In the genomic region with DNA sequence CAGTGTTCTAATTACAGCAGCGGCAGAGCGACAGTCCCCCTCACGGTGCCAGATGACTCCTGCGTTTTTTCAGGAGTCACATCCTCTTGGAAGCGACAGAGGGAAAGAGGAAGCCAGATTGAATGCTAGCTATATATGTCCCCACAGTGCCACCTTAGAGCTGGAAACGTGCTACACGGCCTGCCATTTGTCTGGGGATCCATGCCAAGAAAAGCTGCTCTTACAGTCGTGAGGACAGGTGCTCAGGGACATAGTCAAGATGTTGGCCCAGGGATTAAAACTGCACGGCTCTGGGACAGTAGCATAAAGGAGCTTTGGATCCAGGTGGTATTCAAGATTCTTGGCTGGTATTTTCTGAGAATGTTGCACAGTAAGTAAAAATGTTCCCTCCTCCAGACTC, we compare ENCODE assay signal across 12 mouse cellular contexts. TPM values are rescaled to one million over a fixed set of nuclear protein-coding genes. Genes with fewer than 3 reads are reported as not detected.
DNase-seq lines count a peak whose midpoint lies in the region; ATAC-seq and TF ChIP-seq lines count a peak whose summit lies in the region.
"Had no signal": no experiment of that assay in that cellular context is flagged by ENCODE, and none has a peak within 500 bp of the region (broad histone marks: within the 10 kb centered on the region; RNA-seq: fewer than 3 reads in every experiment).

No protein-coding gene starts in this region.

- TF ChIP-seq POLR2A in bone marrow macrophage, adult 2 months (IDR thresholded peaks at IDR 0.05; ENCODE audit: borderline replicate concordance, low read depth, low read length), result no peak

- no peaks in the 10 kb centered on the region for H3K4me1 ChIP-seq in forebrain, embryonic 14.5 days (ENCODE audit: control insufficient read depth, insufficient read depth, low read length)
- no peaks in the 10 kb centered on the region for H3K4me1 ChIP-seq in forebrain, embryonic 13.5 days
- H3K4me1 ChIP-seq in bone marrow macrophage, adult 2 months (ENCODE audit: control insufficient read depth, insufficient read depth, low read length), result peaks cover 12% of the 10 kb centered on the region

- no peak overlapping the region for H3K4me2 ChIP-seq in forebrain, embryonic 14.5 days (ENCODE audit: low read length)
- no peak overlapping the region for H3K4me2 ChIP-seq in forebrain, embryonic 13.5 days
- H3K4me2 ChIP-seq: heart, embryonic 11.5 days; liver, embryonic 11.5 days had no signal

- H3K27me3 ChIP-seq in forebrain, embryonic 14.5 days (replicated peaks; ENCODE audit: control insufficient read depth, insufficient read depth, low read length), result no peaks in the 10 kb centered on the region
- H3K27me3 ChIP-seq in forebrain, embryonic 13.5 days, result no peaks in the 10 kb centered on the region

- no peaks in the 10 kb centered on the region for H3K36me3 ChIP-seq in forebrain, embryonic 14.5 days (ENCODE audit: control insufficient read depth, insufficient read depth, low read length)
- no peaks in the 10 kb centered on the region for H3K36me3 ChIP-seq in forebrain, embryonic 13.5 days (ENCODE audit: poor library complexity, severe bottlenecking)

- no peak overlapping the region for H3K27ac ChIP-seq in forebrain, embryonic 14.5 days (ENCODE audit: low read depth, low read length)
- H3K27ac ChIP-seq in forebrain, embryonic 13.5 days, result no peak overlapping the region
- H3K27ac ChIP-seq in bone marrow macrophage, adult 2 months (ENCODE audit: insufficient read depth, low read depth, low read length), result 0 out of 2 replicates have a peak overlapping the region, but pooled peaks have one; percentile 10

- H3K4me3 ChIP-seq in forebrain, embryonic 14.5 days (ENCODE audit: low read depth, low read length), result no peak overlapping the region
- no peak overlapping the region for H3K4me3 ChIP-seq in forebrain, embryonic 13.5 days
- no peak overlapping the region for H3K4me3 ChIP-seq in bone marrow macrophage, adult 2 months (ENCODE audit: insufficient read depth, low read length)

- DNase-seq in forebrain, embryonic 14.5 days (ENCODE audit: low spot score), result peak; percentile 22
- DNase-seq in frontal cortex, postnatal 10 days (ENCODE audit: low spot score in 2 of 2), result peak; percentile 25 to 41
- DNase-seq in left cerebral cortex, postnatal 14 days (ENCODE audit: low spot score in 2 of 2), result peak; percentile 46 to 85
- no peak for DNase-seq in thymus, adult 18-20 months
- no peak for DNase-seq in thymus, postnatal 25 days
- DNase-seq: kidney, postnatal 4 days had no signal

- intact Hi-C loops in left cerebral cortex, postnatal 14 days (cut with DNase I), result loop anchor here (2.0 kb wide), 1 partner anchor 82 kb away; no protein-coding TSS in a partner anchor

- no peak overlapping the region for H3K9ac ChIP-seq in forebrain, embryonic 14.5 days (ENCODE audit: low read length)
- H3K9ac ChIP-seq in forebrain, embryonic 13.5 days, result no peak overlapping the region

- 75% methylated on average over 9 of the region's 9 CpGs for WGBS in forebrain, embryonic 14.5 days
- WGBS in forebrain, embryonic 13.5 days, result 82% methylated on average over 9 of the region's 9 CpGs

- ATAC-seq in forebrain, embryonic 14.5 days, result no peak
- no peak for ATAC-seq in forebrain, embryonic 13.5 days
- ATAC-seq in activated CD4-positive, CD25-positive, alpha-beta regulatory T cell, adult 4 months, result no peak
- ATAC-seq: inflammation-experienced regulatory T-cells, adult 6 months had no signal

- no peaks in the 10 kb centered on the region for H3K9me3 ChIP-seq in forebrain, embryonic 14.5 days (replicated peaks; ENCODE audit: control insufficient read depth, low read length)
- no peaks in the 10 kb centered on the region for H3K9me3 ChIP-seq in forebrain, embryonic 13.5 days (replicated peaks)

- no peak for TF ChIP-seq CTCF in bone marrow macrophage, adult 2 months (IDR thresholded peaks at IDR 0.05; ENCODE audit: low read depth, low read length)

RNA-seq across cellular contexts. Expression of a gene that starts 22.3 kb away (rescaled TPM):
- 75.5 and 86.8 TPM in 2 replicates for polyA plus RNA-seq in forebrain, embryonic 14.5 days (2014; fragmentation: Nextera tagmentation; extraction: Ambion mirVana)
- 82.6 and 85.4 TPM in 2 replicates for polyA plus RNA-seq in forebrain, embryonic 13.5 days (2015; fragmentation: Nextera tagmentation; extraction: Ambion mirVana)
- 44.9 and 47.7 TPM in 2 replicates for polyA plus RNA-seq in bone marrow macrophage, adult 2 months (2012; ENCODE audit: insufficient read depth, insufficient read length, missing spikeins)
- 10 to 100 TPM; 59.4 to 60.9 TPM for total RNA-seq in left cerebral cortex, postnatal 14 days (2021)
- 10 to 100 TPM; 22.2 to 32.4 TPM for polyA plus RNA-seq in activated CD4-positive, CD25-positive, alpha-beta regulatory T cell, adult 4 months (2017; shearing (Covaris generic))

RNA-seq across cellular contexts. Expression of a gene that starts 42.8 kb away (rescaled TPM):
- polyA plus RNA-seq in forebrain, embryonic 14.5 days (2014; fragmentation: Nextera tagmentation; extraction: Ambion mirVana), result 2.4 and 3.5 TPM in 2 replicates
- 3.4 and 4.6 TPM in 2 replicates for polyA plus RNA-seq in forebrain, embryonic 13.5 days (2015; fragmentation: Nextera tagmentation; extraction: Ambion mirVana)
- 18.1 and 18.2 TPM in 2 replicates for polyA plus RNA-seq in bone marrow macrophage, adult 2 months (2012; ENCODE audit: insufficient read depth, insufficient read length, missing spikeins)
- 1 to 10 TPM; 2.1 to 2.5 TPM for total RNA-seq in left cerebral cortex, postnatal 14 days (2021)
- polyA plus RNA-seq in activated CD4-positive, CD25-positive, alpha-beta regulatory T cell, adult 4 months (2017; shearing (Covaris generic)), result 10 to 100 TPM; 33.3 to 40.7 TPM

Comparison
In these comparisons a context has a peak if more than half of its experiments do, and no peak if none do; other contexts are left out.
1. DNase-seq: peak in forebrain, embryonic 14.5 days (single experiment), frontal cortex, postnatal 10 days (2 of 2) and left cerebral cortex, postnatal 14 days (2 of 2); none in thymus, adult 18-20 months (0 of 2) and thymus, postnatal 25 days (single experiment).